Mouse (Mus musculus) c-Kit-positive CD71-positive TER-119-negative erythroid progenitor cells, embryonic 14.5 days (primary cell): ENCODE measurements around the gene Gpr156.
"Not testable (repeated sequence)": the region's sequence is repeated elsewhere in the genome, so short reads cannot be mapped to it uniquely, and the experiment has no call there.

Experiments used
- DNase-seq: peaks from one replicate; pipeline ENCODE4 v3.0.0-alpha.2; 2013; ENCODE audit warnings: low read depth

Gene Gpr156

DNA sequence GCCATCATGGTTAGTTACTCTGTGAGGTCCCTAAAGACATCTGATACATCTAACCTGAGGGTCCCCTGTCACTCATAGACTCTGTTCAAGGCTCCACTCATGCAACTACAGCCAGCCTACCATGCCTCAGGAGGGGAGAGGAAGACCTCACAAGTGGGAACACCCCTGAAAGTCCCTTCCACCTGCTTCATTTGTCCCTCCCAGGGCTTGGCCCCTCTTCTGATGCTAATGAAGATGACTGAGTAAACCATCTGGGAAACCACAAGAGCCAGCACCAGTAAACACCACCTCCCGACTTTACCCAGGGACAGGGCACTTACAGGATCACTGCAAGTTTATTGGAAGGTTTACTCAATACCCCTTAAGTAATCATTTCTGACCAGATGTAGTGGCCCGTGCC lies 85.5 kb downstream of the Gpr156 start:
- no peak for DNase-seq

DNA sequence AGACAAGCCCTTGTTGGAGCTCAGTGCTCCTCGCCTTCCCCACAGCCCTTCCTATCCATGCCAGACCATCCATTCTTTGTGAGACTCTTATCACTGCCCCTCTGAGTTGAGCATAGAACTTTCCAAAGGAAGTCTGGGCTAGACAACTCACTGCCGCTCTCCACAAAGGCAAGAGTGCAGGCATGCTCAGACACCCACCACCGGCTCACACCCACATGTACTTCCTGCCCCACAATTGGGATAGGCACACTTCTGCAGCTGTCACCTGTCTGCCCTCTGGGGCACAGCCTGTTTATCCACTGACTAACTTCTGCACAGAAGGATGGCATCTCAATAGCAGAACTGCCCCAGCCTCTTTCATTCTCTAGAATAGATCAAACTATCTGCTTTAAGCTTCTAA lies 86.2 kb downstream of the Gpr156 start:
- no peak for DNase-seq

DNA sequence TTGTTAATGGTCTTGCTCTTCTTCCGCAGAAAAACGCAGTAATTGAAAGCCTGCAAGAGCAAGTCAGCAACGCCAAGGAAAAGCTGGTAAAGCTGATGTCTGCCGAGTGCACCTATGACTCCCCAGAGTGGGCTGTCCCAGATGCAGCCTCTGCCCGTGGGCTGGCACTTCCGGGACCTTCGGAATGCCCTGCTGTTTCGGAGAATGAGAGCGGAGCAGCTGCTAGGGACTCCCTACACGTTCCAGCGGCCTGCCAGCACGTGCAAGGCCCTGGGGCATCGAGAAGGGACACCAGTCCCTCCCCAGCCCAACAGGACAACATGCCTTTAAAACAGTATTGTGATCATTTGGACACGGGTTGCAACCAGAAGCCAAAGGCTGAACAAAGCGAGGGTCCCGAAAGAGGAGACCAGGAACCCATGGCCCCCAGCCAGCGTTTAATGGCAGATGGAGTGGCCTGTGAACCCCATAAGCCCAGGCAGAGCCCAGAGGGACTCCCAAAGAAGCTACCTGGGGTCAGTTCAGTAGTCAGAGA lies 88.3 kb downstream of the Gpr156 start:
- DNase-seq: no peak

DNA sequence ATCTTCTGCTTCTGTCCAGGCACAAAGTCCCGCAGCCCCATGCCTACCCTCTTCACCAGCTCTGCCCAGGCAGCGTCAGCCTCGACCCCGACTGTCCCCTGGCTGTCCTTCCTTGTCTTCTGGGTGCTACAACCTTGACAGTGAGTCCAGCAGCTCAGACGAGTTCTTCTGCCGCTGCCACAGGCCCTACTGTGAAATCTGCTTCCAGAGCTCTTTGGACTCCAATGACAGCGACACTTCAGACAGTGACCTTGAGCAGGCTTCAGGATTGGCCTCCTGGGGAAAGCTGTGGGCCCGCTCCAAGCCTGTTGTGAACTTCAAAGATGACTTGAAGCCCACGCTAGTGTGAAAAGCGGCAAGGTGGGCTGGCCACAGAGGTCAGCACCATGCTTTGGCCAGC lies 89.2 kb downstream of the Gpr156 start:
- no peak for DNase-seq

DNA sequence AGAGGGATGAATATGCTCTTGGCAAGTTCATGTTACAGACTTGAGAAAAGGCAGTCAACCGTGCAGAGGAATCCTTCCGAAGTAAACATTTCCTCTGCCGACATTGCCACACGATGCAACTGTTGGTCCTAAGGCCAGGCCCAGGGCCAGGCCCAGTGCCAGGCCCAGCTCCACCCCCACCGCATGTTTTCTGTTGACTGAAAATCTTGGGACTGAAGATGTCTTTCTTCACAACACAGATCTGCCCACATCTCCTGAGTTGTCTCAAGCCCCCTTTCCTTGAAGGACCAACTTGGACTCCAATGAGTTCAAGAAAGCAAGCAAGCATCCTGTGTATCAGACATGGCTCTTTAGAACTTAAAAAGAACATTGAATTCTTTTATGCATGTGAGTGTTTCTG lies 92.1 kb downstream of the Gpr156 start:
- DNase-seq: no peak

DNA sequence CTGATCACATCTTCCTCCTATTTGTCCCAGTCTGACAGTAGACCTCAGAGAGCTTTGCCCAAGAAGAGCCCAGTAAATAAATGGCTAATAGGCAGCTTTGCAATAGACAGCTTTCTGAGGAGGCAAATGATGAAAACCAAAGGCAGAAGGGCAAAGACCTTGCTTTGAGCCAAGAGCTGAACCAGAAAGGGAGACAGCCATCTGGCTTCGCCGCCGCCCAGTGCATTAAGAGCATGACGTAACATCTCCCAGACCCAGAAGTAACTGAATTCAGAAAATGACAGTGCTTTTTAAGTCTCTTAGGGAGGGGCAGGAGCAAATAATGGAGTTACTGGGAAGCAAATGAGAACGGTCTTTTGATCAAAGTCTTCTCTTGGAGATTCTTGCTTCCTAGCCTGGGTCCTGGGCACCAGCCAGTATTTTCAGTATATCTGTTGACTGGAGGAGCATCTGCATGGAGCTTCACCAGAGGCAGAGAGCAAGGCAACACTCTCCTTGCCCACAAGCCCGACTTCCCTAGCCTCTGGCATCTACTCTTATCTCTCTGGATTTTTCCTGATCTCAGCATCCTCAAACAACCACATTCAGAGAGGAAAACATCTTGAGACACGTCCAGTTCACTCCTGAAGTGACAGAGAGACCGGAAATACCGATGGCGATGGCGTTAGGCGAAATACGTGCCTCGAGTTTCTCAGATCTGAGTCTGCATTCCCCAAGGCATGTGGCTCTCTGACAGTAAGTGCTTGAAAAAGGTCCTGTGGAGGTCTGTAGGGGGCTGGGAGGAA lies 92.9 kb downstream of the Gpr156 start:
- DNase-seq: no peak

DNA sequence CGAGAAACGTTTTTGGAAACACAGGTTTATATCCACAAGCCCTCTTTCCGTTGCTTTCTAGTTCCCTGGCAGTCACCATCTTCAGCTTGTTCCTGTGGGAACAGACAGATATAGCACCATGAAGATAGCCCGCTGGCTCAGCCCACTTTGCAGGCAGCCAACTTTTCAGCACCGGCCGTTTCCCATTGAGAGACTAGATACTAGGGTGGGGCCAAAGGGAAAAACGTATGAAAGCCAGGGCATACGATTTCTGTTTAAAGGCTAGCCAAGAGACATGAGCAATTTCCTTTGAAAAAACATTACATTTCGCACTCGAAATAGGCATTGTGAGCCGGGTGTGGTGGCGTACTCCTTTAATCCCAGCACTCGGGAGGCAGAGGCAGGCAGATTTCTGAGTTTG lies 95.2 kb downstream of the Gpr156 start:
- no peak for DNase-seq

DNA sequence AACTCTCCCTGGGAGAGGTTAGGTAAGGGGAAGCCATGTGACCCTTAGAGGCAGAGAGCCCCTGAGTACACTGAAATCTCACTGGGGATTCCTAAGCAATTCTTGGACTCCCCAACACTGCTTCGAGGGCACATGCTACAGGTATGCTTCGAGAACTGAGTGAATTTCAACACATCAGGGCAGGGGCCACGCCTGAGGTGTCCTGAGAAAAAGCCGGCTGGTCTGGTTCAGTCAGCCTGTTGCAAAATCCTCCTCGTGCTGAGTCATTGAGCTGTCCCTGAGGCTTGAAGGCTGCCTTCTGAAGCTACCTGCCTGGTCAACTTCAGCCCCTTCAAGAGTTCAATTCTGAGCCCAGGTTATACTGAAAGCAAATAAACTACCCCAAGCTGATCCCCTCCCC lies 96.1 kb downstream of the Gpr156 start:
- DNase-seq: no peak

DNA sequence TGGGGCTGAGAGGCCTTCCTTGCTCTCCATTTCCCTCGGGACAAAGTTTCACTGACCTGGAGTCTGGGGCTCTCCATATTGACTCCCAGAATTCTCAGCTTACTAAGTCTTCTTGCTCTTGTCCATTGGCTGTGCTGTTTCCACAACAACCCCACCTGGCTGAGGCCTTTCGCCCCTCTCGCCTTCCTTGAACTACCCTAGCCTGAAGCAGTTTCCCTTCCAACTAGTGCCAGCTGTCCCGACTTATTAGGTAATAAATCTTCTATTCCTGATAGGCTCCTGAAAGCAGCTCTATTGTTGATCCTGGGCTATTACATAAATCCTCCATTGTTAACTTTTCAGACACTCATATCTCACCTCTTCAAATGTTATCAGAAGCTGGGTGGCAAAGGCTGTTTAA lies 96.6 kb downstream of the Gpr156 start:
- no peak for DNase-seq

DNA sequence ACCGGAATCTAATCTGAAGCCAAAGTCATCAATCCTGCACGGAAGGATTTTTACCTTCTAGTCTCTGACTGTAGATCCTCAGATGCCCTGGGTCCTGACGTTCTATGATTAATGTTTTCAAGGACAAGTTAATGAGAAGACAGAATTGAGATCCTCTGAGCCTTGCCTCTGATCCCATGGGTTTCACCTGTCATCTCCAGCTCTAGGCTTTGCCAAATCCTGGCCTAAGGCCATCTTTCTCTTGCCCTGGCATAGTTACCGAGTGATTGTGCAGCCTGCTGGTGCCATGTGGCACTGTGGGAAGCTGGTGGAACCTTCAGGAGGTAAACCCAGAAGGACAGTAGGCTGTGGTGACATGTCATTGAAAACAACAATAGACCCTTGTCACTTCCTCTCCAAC lies 98.7 kb downstream of the Gpr156 start:
- no peak for DNase-seq

DNA sequence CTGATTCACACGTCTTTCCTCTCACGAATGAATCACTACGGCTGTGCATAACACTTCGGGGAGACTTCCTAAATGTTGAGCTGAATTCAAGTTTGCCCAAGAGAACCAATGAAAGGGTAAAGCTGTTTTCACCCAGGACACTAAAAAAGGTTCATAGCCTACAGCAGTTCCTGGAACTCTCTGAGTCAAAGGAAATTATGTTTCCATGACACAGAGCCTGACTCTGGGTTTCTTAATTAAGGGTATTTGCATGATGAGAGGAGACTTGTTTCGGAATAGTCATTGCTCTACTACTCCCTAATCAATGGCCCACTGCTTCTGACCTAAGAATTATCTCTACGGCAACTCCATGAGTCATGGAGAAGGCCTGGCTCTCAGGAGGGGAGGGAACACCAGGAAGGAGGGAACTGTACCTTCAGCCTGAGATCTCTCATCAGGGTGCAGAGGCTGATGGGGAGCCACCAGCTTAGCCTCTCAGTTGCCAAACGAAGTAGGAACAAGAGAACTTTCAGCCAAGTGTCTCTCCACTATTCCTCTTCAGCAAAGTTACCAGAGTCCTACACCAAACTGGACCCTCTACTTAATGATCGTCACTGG lies 100.7 kb downstream of the Gpr156 start:
- DNase-seq: no peak

DNA sequence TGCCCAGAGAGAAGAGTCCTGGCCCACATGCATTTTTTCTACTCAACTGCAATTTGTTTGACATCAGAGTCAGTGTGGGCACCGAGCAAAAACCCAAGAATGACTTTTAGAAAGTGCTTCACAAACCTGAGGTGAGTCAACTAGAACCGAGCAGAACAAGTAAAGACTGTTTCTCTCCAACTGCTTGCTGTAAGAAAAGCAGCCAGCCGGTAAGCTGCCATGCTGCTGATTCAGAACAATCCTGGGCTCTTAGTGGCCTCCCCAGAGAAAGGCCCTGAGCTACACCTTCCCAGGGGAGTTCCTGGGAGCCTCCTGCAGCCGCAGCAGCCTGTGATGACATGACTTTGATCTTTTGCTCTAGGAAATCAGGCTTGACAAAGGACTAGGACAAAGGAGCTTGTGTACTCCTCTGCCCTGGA lies 101.7 kb downstream of the Gpr156 start:
- DNase-seq: no peak

DNA sequence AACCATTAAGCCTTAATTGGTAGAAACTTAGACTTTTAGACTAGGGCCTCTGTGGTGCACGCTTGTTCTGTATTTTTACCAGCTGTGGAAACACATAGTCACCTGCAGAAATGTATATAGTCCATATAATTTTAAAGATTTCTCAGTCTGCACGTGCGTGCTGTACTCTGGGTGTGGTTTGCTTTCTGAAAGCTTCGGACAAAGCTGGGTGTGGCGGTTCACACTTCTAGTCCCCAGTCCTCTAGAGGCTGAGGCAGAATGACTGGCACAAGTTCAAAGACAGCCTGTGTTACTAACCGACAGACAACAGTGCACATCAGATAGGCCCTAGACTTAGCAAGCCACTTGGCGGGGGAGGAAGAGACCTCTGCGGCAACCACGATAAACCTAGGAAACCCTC lies 116.3 kb downstream of the Gpr156 start:
- no peak for DNase-seq

DNA sequence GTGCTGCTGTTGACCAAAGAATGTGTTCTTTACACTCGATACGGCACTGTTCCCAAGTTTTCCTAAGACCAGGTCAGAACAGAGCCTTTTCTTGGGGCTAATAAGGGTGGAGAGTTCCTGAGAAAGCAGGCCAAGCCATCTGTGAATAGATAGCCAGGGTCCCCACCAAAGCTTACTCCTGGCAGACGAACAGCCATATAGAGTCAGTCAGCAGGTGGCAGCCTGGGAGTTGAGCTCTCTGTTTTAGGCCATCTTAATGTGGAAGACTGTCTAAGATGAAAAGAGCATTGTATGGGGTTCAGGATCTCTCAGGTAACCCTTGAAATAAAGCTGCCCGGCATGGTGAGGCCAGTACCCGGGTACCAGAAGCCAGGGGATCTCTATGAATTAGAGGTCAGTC lies 116.8 kb downstream of the Gpr156 start:
- DNase-seq: no peak

DNA sequence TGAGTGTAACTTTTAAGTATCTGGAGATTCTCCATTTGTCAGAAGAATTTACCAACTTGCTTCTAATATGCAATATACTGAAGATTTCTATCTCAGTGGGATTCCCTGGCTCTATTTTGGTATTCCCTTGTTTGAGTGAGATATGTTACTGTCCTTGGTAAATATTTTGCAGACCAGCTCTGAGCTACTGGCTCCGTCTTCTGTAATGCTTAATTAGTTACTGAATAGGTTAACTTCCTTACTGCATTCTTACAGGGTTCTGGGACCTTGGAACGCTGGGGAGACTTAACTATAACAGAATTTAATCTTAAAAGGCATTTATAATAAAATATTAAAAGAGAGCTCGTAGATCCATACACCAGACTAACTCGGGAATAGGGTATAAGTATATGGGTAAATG lies 121.8 kb downstream of the Gpr156 start:
- not testable (repeated sequence) for DNase-seq

DNA sequence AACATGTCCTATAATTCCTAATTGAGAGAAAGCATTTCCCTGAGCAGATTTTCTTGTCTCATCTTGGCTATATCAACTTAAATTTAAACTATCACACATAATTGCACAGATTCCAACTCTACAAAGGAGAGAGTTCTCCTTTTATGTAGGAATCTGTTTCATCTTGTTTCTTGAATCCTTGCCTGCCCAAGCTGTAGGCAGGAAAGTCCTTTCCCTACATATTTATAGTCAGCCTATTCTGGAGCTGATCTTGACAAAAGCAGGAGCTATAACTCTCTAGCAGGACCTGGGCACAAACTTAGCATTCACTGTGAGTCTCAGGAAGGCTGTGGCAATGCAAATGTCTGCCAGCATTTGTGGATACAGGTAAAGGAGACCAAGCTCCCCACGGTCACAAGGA lies 125.9 kb downstream of the Gpr156 start:
- no peak for DNase-seq

DNA sequence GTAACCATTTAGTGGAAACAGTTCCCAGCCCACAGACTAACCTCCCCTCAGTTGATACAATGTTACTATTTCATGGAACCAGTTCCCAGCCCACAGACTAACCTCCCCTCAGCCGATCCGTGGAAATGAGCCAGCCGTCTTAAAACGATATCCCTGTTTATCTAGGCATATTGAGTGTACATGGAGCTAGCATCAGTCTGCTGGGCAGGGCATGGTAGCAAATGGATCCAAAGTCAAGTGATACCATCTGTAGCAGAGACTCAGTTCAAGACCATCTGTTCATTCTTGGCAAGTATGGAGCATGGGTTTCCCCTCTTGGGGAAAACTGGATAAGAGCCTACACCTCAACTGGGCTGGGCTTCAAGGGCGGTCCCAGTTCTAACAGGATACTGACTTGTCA lies 128.3 kb downstream of the Gpr156 start:
- DNase-seq: no peak

DNA sequence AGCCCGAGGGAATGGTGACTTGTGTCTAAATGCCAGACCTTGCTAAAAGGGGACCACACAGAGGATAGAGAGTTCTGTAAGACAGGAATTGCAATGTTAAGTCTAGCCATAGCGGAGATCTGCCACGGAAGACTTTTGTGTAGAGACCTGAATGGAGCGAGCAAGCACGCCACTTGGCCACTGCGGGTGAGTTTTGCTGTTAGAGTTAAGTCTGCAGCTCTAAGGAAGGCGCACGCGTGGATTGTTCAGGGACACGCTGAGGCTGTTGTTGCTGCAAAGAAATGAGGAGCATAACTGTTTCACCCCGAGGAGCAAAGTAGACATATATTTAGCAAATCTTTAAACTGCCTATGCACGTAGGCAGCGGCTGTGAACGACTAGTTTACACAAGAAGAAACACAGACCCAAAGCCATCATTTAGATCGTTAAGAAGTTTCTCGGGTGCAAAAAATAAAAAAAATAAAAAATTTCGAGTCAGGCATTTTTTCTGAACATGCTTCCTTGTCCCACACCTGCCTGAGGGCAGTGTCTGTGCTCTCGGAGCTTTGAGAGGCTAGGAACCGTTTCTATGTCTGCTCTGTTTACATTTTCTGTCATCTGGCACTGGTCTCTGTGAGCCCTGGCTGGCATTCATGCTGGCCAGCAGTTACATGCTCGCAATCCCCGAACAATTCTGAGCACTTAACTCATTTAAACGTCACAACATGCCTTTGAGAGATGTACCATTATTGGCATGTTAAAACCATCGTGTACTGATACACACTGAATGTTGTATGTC lies 131.7 kb downstream of the Gpr156 start:
- DNase-seq: no peak
